In genomic region chr15:3979871-3980270, GRCm38 (mm10) we compare ENCODE assay signal across 8 mouse cellular contexts. TPM values are rescaled to one million over a fixed set of nuclear protein-coding genes. Genes with fewer than 3 reads are reported as not detected.
DNase-seq lines count a peak whose midpoint lies in the region; ATAC-seq and TF ChIP-seq lines count a peak whose summit lies in the region.

No protein-coding gene starts in this region.

- WGBS in lung, embryonic 16.5 days, result 47% methylated on average over 3 of the region's 3 CpGs
- WGBS in embryonic facial prominence, embryonic 12.5 days, result 86% methylated on average over 3 of the region's 3 CpGs
- 54% methylated on average over 3 of the region's 3 CpGs for WGBS in intestine, postnatal 0 days
- WGBS in neural tube, embryonic 14.5 days, result 86% methylated on average over 3 of the region's 3 CpGs

- peaks cover 5% of the 10 kb centered on the region; the same call in 1 of the 2 replicates for H3K4me1 ChIP-seq in lung, embryonic 16.5 days (replicated peaks; ENCODE audit: control insufficient read depth, insufficient read depth, low read length)
- H3K4me1 ChIP-seq in embryonic facial prominence, embryonic 12.5 days, result no peaks in the 10 kb centered on the region
- no peaks in the 10 kb centered on the region for H3K4me1 ChIP-seq in intestine, postnatal 0 days (replicated peaks; ENCODE audit: control insufficient read depth, insufficient read depth, low read length)
- no peaks in the 10 kb centered on the region for H3K4me1 ChIP-seq in neural tube, embryonic 14.5 days (ENCODE audit: control insufficient read depth, insufficient read depth, low read length)

- no peaks in the 10 kb centered on the region for H3K9me3 ChIP-seq in lung, embryonic 16.5 days (ENCODE audit: control insufficient read depth, low read length)
- H3K9me3 ChIP-seq in embryonic facial prominence, embryonic 12.5 days, result no peaks in the 10 kb centered on the region
- no peaks in the 10 kb centered on the region for H3K9me3 ChIP-seq in intestine, postnatal 0 days (ENCODE audit: control insufficient read depth)
- H3K9me3 ChIP-seq in neural tube, embryonic 14.5 days (ENCODE audit: control insufficient read depth, low read length), result no peaks in the 10 kb centered on the region

- no peak for DNase-seq in lung, postnatal 4 days
- DNase-seq in embryo, embryonic 11 days, result no peak
- no peak for DNase-seq in testis, postnatal 10 days (ENCODE audit: low spot score)
- no peak for DNase-seq in urinary bladder, postnatal 4 days (ENCODE audit: low spot score in 2 of 2)

- peak overlapping the region; percentile 77 for H3K4me3 ChIP-seq in lung, embryonic 16.5 days (ENCODE audit: low read length)
- no peak overlapping the region for H3K4me3 ChIP-seq in embryonic facial prominence, embryonic 12.5 days
- H3K4me3 ChIP-seq in intestine, postnatal 0 days (ENCODE audit: low read depth, low read length), result peak overlapping the region; percentile 71
- no peak overlapping the region; the same call in 1 of the 2 replicates for H3K4me3 ChIP-seq in neural tube, embryonic 14.5 days (ENCODE audit: low read depth, low read length)

- ATAC-seq in lung, embryonic 16.5 days (ENCODE audit: low read depth), result 0 out of 2 replicates have a peak, but pooled peaks have one; percentile 16
- no peak for ATAC-seq in embryonic facial prominence, embryonic 12.5 days (ENCODE audit: insufficient number of reproducible peaks, insufficient read depth, low FRiP score, low TSS enrichment)
- ATAC-seq in intestine, postnatal 0 days, result no peak
- no peak; the same call in 1 of the 2 replicates for ATAC-seq in neural tube, embryonic 14.5 days (ENCODE audit: low read depth)

- peak overlapping the region; percentile 98 for H3K27ac ChIP-seq in lung, embryonic 16.5 days (ENCODE audit: low read length)
- peak overlapping the region; percentile 96 for H3K27ac ChIP-seq in embryonic facial prominence, embryonic 12.5 days
- peak overlapping the region; percentile 99 for H3K27ac ChIP-seq in intestine, postnatal 0 days (ENCODE audit: low read depth, low read length)
- H3K27ac ChIP-seq in neural tube, embryonic 14.5 days (ENCODE audit: low read depth, low read length), result peak overlapping the region; percentile 95

- no peaks in the 10 kb centered on the region for H3K27me3 ChIP-seq in lung, embryonic 16.5 days (ENCODE audit: control insufficient read depth, insufficient read depth, low read depth, low read length)
- H3K27me3 ChIP-seq in embryonic facial prominence, embryonic 12.5 days, result no peaks in the 10 kb centered on the region
- H3K27me3 ChIP-seq in intestine, postnatal 0 days (replicated peaks; ENCODE audit: control insufficient read depth, insufficient read depth, low read length), result no peaks in the 10 kb centered on the region
- H3K27me3 ChIP-seq in neural tube, embryonic 14.5 days (ENCODE audit: control insufficient read depth, insufficient read depth, low read length), result no peaks in the 10 kb centered on the region

- peaks cover 8% of the 10 kb centered on the region; the same call in 1 of the 2 replicates for H3K36me3 ChIP-seq in lung, embryonic 16.5 days (ENCODE audit: control insufficient read depth, insufficient read depth, low read length)
- H3K36me3 ChIP-seq in embryonic facial prominence, embryonic 12.5 days, result peaks cover 19% of the 10 kb centered on the region
- peaks cover 18% of the 10 kb centered on the region; the same call in 1 of the 2 replicates for H3K36me3 ChIP-seq in intestine, postnatal 0 days (ENCODE audit: control insufficient read depth, insufficient read depth)
- peaks cover 1% of the 10 kb centered on the region; the same call in 1 of the 2 replicates for H3K36me3 ChIP-seq in neural tube, embryonic 14.5 days (ENCODE audit: control insufficient read depth, insufficient read depth, low read length)

- peak overlapping the region; percentile 92 for H3K9ac ChIP-seq in lung, embryonic 16.5 days (ENCODE audit: low read length)
- H3K9ac ChIP-seq in embryonic facial prominence, embryonic 12.5 days, result no peak overlapping the region
- H3K9ac ChIP-seq in intestine, postnatal 0 days (ENCODE audit: low read depth, low read length), result no peak overlapping the region
- H3K9ac ChIP-seq in neural tube, embryonic 14.5 days (replicated peaks; ENCODE audit: low read depth, low read length), result no peak overlapping the region

- H3K4me2 ChIP-seq in lung, embryonic 16.5 days (ENCODE audit: low read depth, low read length), result peak overlapping the region; percentile 77
- H3K4me2 ChIP-seq in embryonic facial prominence, embryonic 12.5 days (replicated peaks), result peak overlapping the region; percentile 72
- peak overlapping the region; percentile 87 for H3K4me2 ChIP-seq in intestine, postnatal 0 days (replicated peaks; ENCODE audit: low read depth)
- H3K4me2 ChIP-seq in neural tube, embryonic 14.5 days (ENCODE audit: low read depth, low read length), result peak overlapping the region; percentile 70

- no peak for TF ChIP-seq CTCF in intestine, postnatal 0 days (IDR thresholded peaks at IDR 0.05; ENCODE audit: low read depth)

RNA-seq across cellular contexts. Expression of gene Fbxo4, which starts 0.5 kb away (rescaled TPM):
- 11.3 and 13.2 TPM in 2 replicates for polyA plus RNA-seq in lung, embryonic 16.5 days (2015; fragmentation: Nextera tagmentation; extraction: Ambion mirVana)
- polyA plus RNA-seq in embryonic facial prominence, embryonic 12.5 days (2016; fragmentation: Nextera tagmentation; extraction: Ambion mirVana), result 8.8 and 9.5 TPM in 2 replicates
- 18.8 and 19.2 TPM in 2 replicates for polyA plus RNA-seq in intestine, postnatal 0 days (2015; fragmentation: Nextera tagmentation; extraction: Ambion mirVana)
- 9.1 and 9.2 TPM in 2 replicates for polyA plus RNA-seq in neural tube, embryonic 14.5 days (2014; fragmentation: Nextera tagmentation; extraction: Ambion mirVana)

RNA-seq across cellular contexts. Expression of gene AW549877, which starts 15.7 kb away (rescaled TPM):
- polyA plus RNA-seq in lung, embryonic 16.5 days (2015; fragmentation: Nextera tagmentation; extraction: Ambion mirVana), result 33.8 and 34.7 TPM in 2 replicates
- polyA plus RNA-seq in embryonic facial prominence, embryonic 12.5 days (2016; fragmentation: Nextera tagmentation; extraction: Ambion mirVana), result 36.8 and 44.2 TPM in 2 replicates
- polyA plus RNA-seq in intestine, postnatal 0 days (2015; fragmentation: Nextera tagmentation; extraction: Ambion mirVana), result 13.5 and 15.4 TPM in 2 replicates
- 57.8 and 64.2 TPM in 2 replicates for polyA plus RNA-seq in neural tube, embryonic 14.5 days (2014; fragmentation: Nextera tagmentation; extraction: Ambion mirVana)

RNA-seq across cellular contexts. Expression of gene Oxct1, which starts 46.3 kb away (rescaled TPM):
- polyA plus RNA-seq in lung, embryonic 16.5 days (2015; fragmentation: Nextera tagmentation; extraction: Ambion mirVana), result 222 and 248 TPM in 2 replicates
- 198 and 215 TPM in 2 replicates for polyA plus RNA-seq in embryonic facial prominence, embryonic 12.5 days (2016; fragmentation: Nextera tagmentation; extraction: Ambion mirVana)
- polyA plus RNA-seq in intestine, postnatal 0 days (2015; fragmentation: Nextera tagmentation; extraction: Ambion mirVana), result 44.9 and 49.6 TPM in 2 replicates
- polyA plus RNA-seq in neural tube, embryonic 14.5 days (2014; fragmentation: Nextera tagmentation; extraction: Ambion mirVana), result 352 and 372 TPM in 2 replicates

Comparison
In these comparisons a context has a peak if more than half of its experiments do, and no peak if none do; other contexts are left out.
1. H3K4me3 ChIP-seq: peak in lung, embryonic 16.5 days (single experiment) and intestine, postnatal 0 days (single experiment); none in embryonic facial prominence, embryonic 12.5 days (single experiment) and neural tube, embryonic 14.5 days (single experiment).
2. Peak in every context shown above with its lines, with median percentiles within 50 percentile points of each other: H3K27ac ChIP-seq and H3K4me2 ChIP-seq.